Mouse (Mus musculus) brain, embryonic 14.5 days (tissue): ENCODE measurements at regions not wholly inside any gene's neighbourhood (a gene's known extent, or its start where the extent isn't known, plus 50 kb on each side); places are given as distances from the start of the nearest gene placed in this dataset.

ENCODE experiments used
- CTCF ChIP-seq: fragments of 200-500 bp; IDR thresholded peaks from 2 replicates; pipeline ENCODE4 v1.5.1; 2012; ENCODE audit warnings: inconsistent platforms, mild to moderate bottlenecking, moderate library complexity, borderline replicate concordance; ENCODE audit not compliant: insufficient read depth, insufficient read length; ENCODE audit errors: extremely low read depth
- POLR2A ChIP-seq: fragments of 200-500 bp; IDR thresholded peaks from 2 replicates; pipeline ENCODE4 v1.6.1; 2012; ENCODE audit warnings: mild to moderate bottlenecking, inconsistent platforms, borderline replicate concordance; ENCODE audit not compliant: poor library complexity, insufficient read depth, insufficient read length, severe bottlenecking; ENCODE audit errors: extremely low read depth

- no peak for TF ChIP-seq CTCF
- no peak for TF ChIP-seq POLR2A
Measured at GRCm38 (mm10) chr7:118314228-118314658, 70.8 kb upstream of the Smg1 start.
